Mouse (Mus musculus) liver, embryonic 14 days (tissue): Measurements from ENCODE around the gene Olfr324. TPM values are rescaled to one million over a fixed set of nuclear protein-coding genes. Genes with fewer than 3 reads are reported as not detected.

ENCODE experiments used
- polyA plus RNA-seq: library from polyadenylated mRNA; depleted of rRNA; stranded (reverse); fragments of >200 nt; gene quantifications from 2 replicates; pipeline ENCODE4 v1.2.3, GENCODE M21; 2012; rRNA removed

The Olfr324 gene
- not detected in 2 replicates for polyA plus RNA-seq

DNA sequence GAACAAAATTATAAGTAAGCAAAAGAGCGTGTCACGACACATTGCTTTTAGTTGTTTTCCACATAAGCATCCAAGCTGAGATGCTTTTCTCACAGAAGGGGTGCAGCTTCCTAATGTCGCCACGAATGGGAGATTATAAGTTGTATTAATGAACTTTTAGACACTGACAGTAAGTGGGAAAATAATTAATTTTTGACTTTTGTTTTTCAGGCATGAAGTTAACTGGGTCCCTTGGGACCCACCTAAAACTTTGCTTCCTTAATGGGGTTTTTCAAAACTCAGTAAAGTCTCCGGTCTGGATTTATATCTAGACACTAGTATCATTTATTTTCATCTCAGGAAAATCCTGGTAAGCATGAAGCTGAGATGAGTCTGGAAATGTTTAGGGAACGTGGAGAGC is at the start of gene Olfr324:
Olfr324 (plus strand) TSS at position 301 of the 400 bp plus-strand sequence.

DNA sequence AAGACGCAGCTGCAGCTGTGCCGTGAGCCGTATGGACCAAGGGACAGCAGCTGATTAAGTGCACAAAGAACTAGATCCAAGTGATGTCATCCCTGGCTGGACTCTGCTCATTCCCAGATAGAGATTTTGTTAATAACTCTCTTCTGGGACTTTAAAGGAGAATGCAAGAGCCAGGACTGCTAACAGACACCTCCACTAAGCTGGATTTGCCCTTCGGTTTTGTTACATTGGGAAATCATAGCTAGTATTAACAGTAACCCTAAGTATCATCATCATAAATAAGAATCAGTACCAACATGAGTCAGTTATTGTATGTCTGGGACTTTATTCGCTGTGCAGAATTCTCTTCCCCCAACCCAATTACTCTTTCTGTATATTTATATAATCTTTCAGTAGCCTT is 48.6 kb upstream of the Olfr324 start, which contains the start of gene Olfr329-ps:
Olfr329-ps (minus strand) TSS at position 101 of the 400 bp plus-strand sequence.

GRCm38 (mm10) chr11:58555536-58555935 is 39.4 kb upstream of the Olfr324 start, which contains the start of gene Olfr328:
Olfr328 (minus strand) TSS chr11:58555636.

DNA sequence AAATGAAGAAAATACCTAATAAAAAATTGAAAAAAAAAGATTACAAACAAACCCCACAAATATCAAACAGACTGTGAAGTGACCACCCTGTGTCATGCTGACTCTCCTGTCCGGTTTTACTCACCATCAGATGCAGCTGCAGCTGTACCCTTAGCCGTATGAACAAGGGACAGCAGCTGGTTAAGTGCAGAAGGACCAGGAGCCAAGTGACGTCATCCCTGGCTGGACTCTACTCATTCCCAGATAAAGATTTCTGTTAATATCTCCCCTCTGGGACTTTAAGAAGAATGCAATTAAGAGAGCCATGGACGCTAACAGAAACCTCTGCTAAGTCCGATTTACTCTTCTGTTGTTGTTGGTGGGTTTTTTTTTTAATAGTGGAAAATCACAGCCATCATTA is 24.5 kb upstream of the Olfr324 start, which contains the start of gene Olfr224:
Olfr224 (minus strand) TSS at position 149 of the 400 bp plus-strand sequence.

GRCm38 (mm10) chr11:58577430-58577829 is 17.5 kb upstream of the Olfr324 start, which contains the start of gene Olfr325:
Olfr325 (plus strand) TSS chr11:58577730.

DNA sequence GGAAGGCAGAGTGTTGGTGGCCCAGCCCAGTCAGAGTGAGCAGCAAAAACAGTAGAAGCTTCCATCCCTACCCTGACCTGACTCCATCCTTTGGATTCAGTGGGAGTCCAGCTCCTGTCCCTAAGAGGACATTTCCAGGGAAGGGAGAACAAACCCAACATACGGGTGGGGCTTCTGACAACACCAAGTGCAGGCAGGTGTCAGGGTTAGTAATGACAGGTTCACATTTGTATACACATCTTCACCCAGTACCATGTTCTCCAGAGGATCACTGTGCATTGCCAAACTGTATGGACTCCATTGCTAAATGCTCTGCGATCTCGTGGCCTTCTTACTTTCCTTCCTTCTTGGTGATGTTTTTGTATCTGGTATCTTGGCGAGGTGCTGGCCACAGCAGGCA is 21.1 kb downstream of the Olfr324 start, which contains the start of gene 2210407C18Rik:
2210407C18Rik (minus strand) TSS at position 101 of the 400 bp plus-strand sequence.

DNA sequence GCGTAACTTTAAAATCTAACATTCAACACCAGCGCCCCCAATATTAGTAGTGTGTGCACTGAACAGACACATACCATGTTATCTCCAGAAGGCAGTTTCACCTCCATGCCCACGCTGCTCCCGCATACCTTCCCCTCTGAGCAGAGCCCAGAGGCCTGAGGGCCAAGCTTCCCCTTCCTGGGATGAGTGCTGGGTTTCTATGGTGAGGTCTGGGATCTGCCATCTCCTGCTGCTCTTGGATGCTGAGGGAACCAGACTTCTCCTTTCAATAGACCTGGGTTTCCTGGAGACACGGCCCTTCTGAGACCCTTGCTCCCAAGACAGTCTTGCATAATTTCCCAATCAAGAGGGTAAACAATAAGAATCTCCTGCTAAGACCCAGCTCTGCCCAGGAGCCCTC is 35.5 kb downstream of the Olfr324 start, which contains the start of gene Olfr323:
Olfr323 (minus strand) TSS at position 101 of the 400 bp plus-strand sequence.

DNA sequence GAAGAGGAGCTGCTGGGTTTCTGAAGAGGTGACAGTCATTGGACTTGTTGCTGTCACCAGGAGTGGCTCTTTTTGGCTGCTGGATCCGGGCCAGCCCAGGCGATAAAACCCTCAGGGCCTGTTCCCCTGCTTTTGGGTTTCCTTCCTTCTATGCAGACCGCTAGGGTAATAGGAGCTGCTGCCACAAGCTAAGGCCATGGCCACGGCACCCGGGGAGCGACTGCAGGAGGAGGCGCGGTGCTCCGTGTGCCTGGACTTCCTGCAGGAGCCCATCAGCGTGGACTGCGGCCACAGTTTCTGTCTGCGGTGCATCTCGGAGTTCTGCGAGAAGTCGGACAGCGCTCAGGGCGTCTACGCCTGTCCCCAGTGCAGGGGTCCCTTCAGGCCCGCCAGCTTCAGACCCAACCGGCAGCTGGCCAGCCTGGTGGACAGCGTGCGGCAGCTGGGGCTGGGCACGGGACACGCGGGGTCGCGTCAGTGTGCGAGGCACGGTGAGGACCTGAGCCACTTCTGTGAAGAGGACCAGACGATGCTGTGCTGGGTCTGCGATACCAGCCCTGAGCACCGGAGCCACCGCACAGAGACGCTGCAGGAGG is 45.5 kb downstream of the Olfr324 start, which contains the start of gene Trim58:
Trim58 (plus strand) TSS at position 194 of the 596 bp plus-strand sequence.

Other genes with a start within 250 kb of the Olfr324 start
- gene Lypd8, start 216.1 kb upstream of the Olfr324 start, polyA plus RNA-seq: 0.03 TPM in 1 of 2 replicates, not detected in the other
- not detected in 2 replicates for gene 1810065E05Rik, start 174.0 kb upstream of the Olfr324 start, polyA plus RNA-seq
- not detected in 2 replicates for gene Gm12253, start 162.6 kb upstream of the Olfr324 start, polyA plus RNA-seq
- not detected in 2 replicates for gene Lypd9, start 142.2 kb upstream of the Olfr324 start, polyA plus RNA-seq
- gene Olfr30, start 132.8 kb upstream of the Olfr324 start, polyA plus RNA-seq: not detected in 2 replicates
- gene Olfr332, start 102.6 kb upstream of the Olfr324 start, polyA plus RNA-seq: not detected in 2 replicates
- not detected in 2 replicates for gene Olfr331, start 92.5 kb upstream of the Olfr324 start, polyA plus RNA-seq
- not detected in 2 replicates for gene Olfr330, start 60.3 kb upstream of the Olfr324 start, polyA plus RNA-seq
- gene Olfr329-ps, start 48.7 kb upstream of the Olfr324 start, polyA plus RNA-seq: not detected in 2 replicates
- gene Olfr328, start 39.5 kb upstream of the Olfr324 start, polyA plus RNA-seq: not detected in 2 replicates
- not detected in 2 replicates for gene Olfr224, start 24.6 kb upstream of the Olfr324 start, polyA plus RNA-seq
- not detected in 2 replicates for gene Olfr325, start 17.4 kb upstream of the Olfr324 start, polyA plus RNA-seq
- not detected in 2 replicates for gene 2210407C18Rik, start 21.0 kb downstream of the Olfr324 start, polyA plus RNA-seq
- gene Olfr323, start 35.4 kb downstream of the Olfr324 start, polyA plus RNA-seq: not detected in 2 replicates
- 8.3 and 10.1 TPM in 2 replicates for gene Trim58, start 45.4 kb downstream of the Olfr324 start, polyA plus RNA-seq
- 0.03 TPM in 2 replicates for gene Olfr322, start 63.7 kb downstream of the Olfr324 start, polyA plus RNA-seq
- not detected in 2 replicates for gene Olfr320, start 86.0 kb downstream of the Olfr324 start, polyA plus RNA-seq
- not detected in 2 replicates for gene Olfr319, start 104.0 kb downstream of the Olfr324 start, polyA plus RNA-seq
- gene Olfr318, start 128.9 kb downstream of the Olfr324 start, polyA plus RNA-seq: not detected in 2 replicates
- gene Olfr317, start 144.1 kb downstream of the Olfr324 start, polyA plus RNA-seq: not detected in 2 replicates
- not detected in 2 replicates for gene Olfr316, start 157.6 kb downstream of the Olfr324 start, polyA plus RNA-seq
- gene Olfr315, start 178.1 kb downstream of the Olfr324 start, polyA plus RNA-seq: not detected in 2 replicates
- not detected in 2 replicates for gene Olfr314, start 187.8 kb downstream of the Olfr324 start, polyA plus RNA-seq
- gene Fam183b, start 206.8 kb downstream of the Olfr324 start, polyA plus RNA-seq: 0.07 TPM in 1 of 2 replicates, not detected in the other
- not detected in 2 replicates for gene Olfr313, start 219.9 kb downstream of the Olfr324 start, polyA plus RNA-seq
- not detected in 2 replicates for gene Olfr312, start 234.1 kb downstream of the Olfr324 start, polyA plus RNA-seq
- not detected in 2 replicates for gene Olfr311, start 244.1 kb downstream of the Olfr324 start, polyA plus RNA-seq